In the genomic region with DNA sequence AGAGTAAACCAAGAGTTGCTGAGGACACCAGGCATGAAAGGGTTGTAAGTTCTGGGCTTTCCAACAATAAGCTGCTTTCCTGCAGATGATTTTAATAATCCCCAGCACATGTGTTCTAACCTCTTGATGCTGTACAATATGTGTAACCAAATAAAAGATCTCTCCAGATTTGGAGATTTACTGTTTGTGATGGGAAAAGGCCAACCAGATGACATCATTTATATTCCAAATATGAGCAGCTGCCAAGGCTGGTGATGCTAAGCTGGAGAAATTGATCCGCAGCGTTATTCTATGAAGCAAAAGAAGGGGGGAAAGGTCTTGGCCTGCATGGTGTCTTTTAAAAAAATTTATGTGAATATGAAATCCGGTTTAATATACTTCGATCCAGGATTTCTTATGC, we compare ENCODE assay signal across 23 mouse cellular contexts.
A peak's percentile ranks its signal among the peaks of the same experiment; 100 is the strongest.
DNase-seq lines count a peak whose midpoint lies in the region; ATAC-seq and TF ChIP-seq lines count a peak whose summit lies in the region.
"Had no signal": no experiment of that assay in that cellular context is flagged by ENCODE, and none has a peak within 500 bp of the region (broad histone marks: within the 10 kb centered on the region; RNA-seq: fewer than 3 reads in every experiment).

No protein-coding gene starts in this region.

- H3K27me3 ChIP-seq in embryonic facial prominence, embryonic 14.5 days (replicated peaks; ENCODE audit: control insufficient read depth, insufficient read depth, low read length), result no peaks in the 10 kb centered on the region
- no peaks in the 10 kb centered on the region for H3K27me3 ChIP-seq in embryonic facial prominence, embryonic 10.5 days (replicated peaks; ENCODE audit: low read depth, poor library complexity, severe bottlenecking)
- no peaks in the 10 kb centered on the region for H3K27me3 ChIP-seq in liver, adult 2 months (ENCODE audit: control insufficient read depth, insufficient read depth, low read length)
- no peaks in the 10 kb centered on the region for H3K27me3 ChIP-seq in limb, embryonic 15.5 days
- no peaks in the 10 kb centered on the region for H3K27me3 ChIP-seq in hindbrain, embryonic 12.5 days
- H3K27me3 ChIP-seq: embryonic facial prominence, embryonic 12.5 days; forebrain, embryonic 12.5 days; forebrain, embryonic 15.5 days; hindbrain, embryonic 13.5 days; intestine, embryonic 15.5 days had no signal

- no peak overlapping the region for H3K27ac ChIP-seq in embryonic facial prominence, embryonic 14.5 days (replicated peaks; ENCODE audit: low read depth, low read length)
- H3K27ac ChIP-seq in embryonic facial prominence, embryonic 10.5 days (replicated peaks), result no peak overlapping the region
- H3K27ac ChIP-seq in liver, adult 2 months (replicated peaks; ENCODE audit: insufficient read depth, low read depth, low read length), result no peak overlapping the region
- H3K27ac ChIP-seq in limb, embryonic 15.5 days, result 0 out of 2 replicates have a peak overlapping the region, but pooled peaks have one; percentile 43
- H3K27ac ChIP-seq in hindbrain, embryonic 12.5 days, result no peak overlapping the region
- H3K27ac ChIP-seq: embryonic facial prominence, embryonic 12.5 days; forebrain, embryonic 12.5 days; forebrain, embryonic 15.5 days; heart, adult 2 months; hindbrain, embryonic 13.5 days; intestine, embryonic 15.5 days had no signal

- H3K4me2 ChIP-seq in embryonic facial prominence, embryonic 14.5 days (ENCODE audit: low read depth, low read length), result no peak overlapping the region
- H3K4me2 ChIP-seq in limb, embryonic 15.5 days, result no peak overlapping the region
- no peak overlapping the region for H3K4me2 ChIP-seq in hindbrain, embryonic 12.5 days (replicated peaks)
- H3K4me2 ChIP-seq: embryonic facial prominence, embryonic 12.5 days; forebrain, embryonic 12.5 days; forebrain, embryonic 15.5 days; heart, embryonic 11.5 days; hindbrain, embryonic 13.5 days; intestine, embryonic 15.5 days had no signal

- no peaks in the 10 kb centered on the region for H3K9me3 ChIP-seq in embryonic facial prominence, embryonic 14.5 days (ENCODE audit: control insufficient read depth, low read length)
- no peaks in the 10 kb centered on the region for H3K9me3 ChIP-seq in embryonic facial prominence, embryonic 10.5 days
- no peaks in the 10 kb centered on the region for H3K9me3 ChIP-seq in limb, embryonic 15.5 days
- H3K9me3 ChIP-seq in hindbrain, embryonic 12.5 days (replicated peaks), result no peaks in the 10 kb centered on the region
- H3K9me3 ChIP-seq: embryonic facial prominence, embryonic 12.5 days; forebrain, embryonic 12.5 days; forebrain, embryonic 15.5 days; hindbrain, embryonic 13.5 days; intestine, embryonic 15.5 days had no signal

- TF ChIP-seq CTCF in liver, adult 2 months (IDR thresholded peaks at IDR 0.05; ENCODE audit: low read depth, low read length), result no peak

- ATAC-seq in embryonic facial prominence, embryonic 14.5 days (ENCODE audit: low read depth), result no peak; the same call in 1 of the 2 replicates
- no peak for ATAC-seq in limb, embryonic 15.5 days (ENCODE audit: insufficient number of reproducible peaks, low FRiP score, low TSS enrichment, low read depth)
- no peak for ATAC-seq in hindbrain, embryonic 12.5 days (ENCODE audit: low FRiP score)
- ATAC-seq: forebrain, embryonic 15.5 days; hindbrain, embryonic 16.5 days; intestine, embryonic 15.5 days had no signal

- peak; percentile 77 for DNase-seq in embryonic facial prominence, embryonic 14.5 days (ENCODE audit: low spot score)
- DNase-seq in embryonic facial prominence, embryonic 10.5 days (ENCODE audit: low spot score), result no peak
- DNase-seq in liver, adult 2 months (ENCODE audit: extremely low read depth, low read depth, low spot score), result peak; percentile 53
- DNase-seq in liver, result no peak
- DNase-seq: adrenal gland, adult 8-10 months; adrenal gland, postnatal 36 days; B cell, adult 2 months; cerebellum, adult 18-20 months; cerebellum, adult 9-10 months; cerebellum, postnatal 14 days; gastrocnemius, postnatal 25 days; heart, adult 2 months had no signal

- no peak overlapping the region for H3K9ac ChIP-seq in embryonic facial prominence, embryonic 14.5 days (ENCODE audit: low read depth, low read length)
- H3K9ac ChIP-seq in liver, adult 2 months (ENCODE audit: low read depth, low read length), result no peak overlapping the region
- no peak overlapping the region for H3K9ac ChIP-seq in limb, embryonic 15.5 days
- no peak overlapping the region for H3K9ac ChIP-seq in hindbrain, embryonic 12.5 days
- H3K9ac ChIP-seq: embryonic facial prominence, embryonic 12.5 days; forebrain, embryonic 12.5 days; forebrain, embryonic 15.5 days; hindbrain, embryonic 13.5 days; intestine, embryonic 15.5 days had no signal

- WGBS in embryonic facial prominence, embryonic 14.5 days, result 60% methylated on average over 4 of the region's 4 CpGs
- WGBS in embryonic facial prominence, embryonic 10.5 days, result 93% methylated on average over 4 of the region's 4 CpGs
- WGBS in liver, adult 2 months, result 38% methylated on average over 4 of the region's 4 CpGs
- 43% methylated on average over 4 of the region's 4 CpGs for WGBS in limb, embryonic 15.5 days
- 94% methylated on average over 4 of the region's 4 CpGs for WGBS in hindbrain, embryonic 12.5 days

- H3K4me1 ChIP-seq in embryonic facial prominence, embryonic 14.5 days (ENCODE audit: control insufficient read depth, insufficient read depth, low read length), result peaks cover 11% of the 10 kb centered on the region; the same call in 1 of the 2 replicates
- H3K4me1 ChIP-seq in embryonic facial prominence, embryonic 10.5 days, result peaks cover 11% of the 10 kb centered on the region; the same call in 1 of the 2 replicates
- H3K4me1 ChIP-seq in liver, adult 2 months (ENCODE audit: control insufficient read depth, insufficient read depth, low read length), result peaks cover 8% of the 10 kb centered on the region
- H3K4me1 ChIP-seq in limb, embryonic 15.5 days, result peaks cover 6% of the 10 kb centered on the region; the same call in 1 of the 2 replicates
- H3K4me1 ChIP-seq in hindbrain, embryonic 12.5 days, result no peaks in the 10 kb centered on the region
- H3K4me1 ChIP-seq: embryonic facial prominence, embryonic 12.5 days; forebrain, embryonic 12.5 days; forebrain, embryonic 15.5 days; hindbrain, embryonic 13.5 days; intestine, embryonic 15.5 days had no signal

- H3K79me2 ChIP-seq in liver, adult 2 months (ENCODE audit: control insufficient read depth, insufficient read depth, low read length), result no peaks in the 10 kb centered on the region

- TF ChIP-seq POLR2A in liver, adult 2 months (IDR thresholded peaks at IDR 0.05; ENCODE audit: extremely low read depth, insufficient read depth, low read length), result no peak

- no peaks in the 10 kb centered on the region for H3K36me3 ChIP-seq in embryonic facial prominence, embryonic 14.5 days (ENCODE audit: control insufficient read depth, insufficient read depth, low read length)
- H3K36me3 ChIP-seq in embryonic facial prominence, embryonic 10.5 days (replicated peaks), result no peaks in the 10 kb centered on the region
- no peaks in the 10 kb centered on the region for H3K36me3 ChIP-seq in liver, adult 2 months (ENCODE audit: control insufficient read depth, insufficient read depth, low read length)
- H3K36me3 ChIP-seq in limb, embryonic 15.5 days, result no peaks in the 10 kb centered on the region
- no peaks in the 10 kb centered on the region for H3K36me3 ChIP-seq in hindbrain, embryonic 12.5 days
- H3K36me3 ChIP-seq: embryonic facial prominence, embryonic 12.5 days; forebrain, embryonic 12.5 days; forebrain, embryonic 15.5 days; G1E; hindbrain, embryonic 13.5 days; intestine, embryonic 15.5 days had no signal

- H3K4me3 ChIP-seq in embryonic facial prominence, embryonic 14.5 days (ENCODE audit: low read depth, low read length), result no peak overlapping the region
- no peak overlapping the region for H3K4me3 ChIP-seq in embryonic facial prominence, embryonic 10.5 days
- H3K4me3 ChIP-seq in liver, adult 2 months (ENCODE audit: insufficient read depth, low read depth, low read length), result no peak overlapping the region
- no peak overlapping the region for H3K4me3 ChIP-seq in limb, embryonic 15.5 days
- no peak overlapping the region for H3K4me3 ChIP-seq in hindbrain, embryonic 12.5 days
- H3K4me3 ChIP-seq: embryonic facial prominence, embryonic 12.5 days; erythroblast, embryonic 14.5 days; forebrain, embryonic 12.5 days; forebrain, embryonic 15.5 days; heart, adult 2 months; hindbrain, embryonic 13.5 days; intestine, embryonic 15.5 days had no signal

Comparison
In these comparisons a context has a peak if more than half of its experiments do, and no peak if none do; other contexts are left out.
1. DNase-seq: peak in embryonic facial prominence, embryonic 14.5 days (single experiment) and liver, adult 2 months (single experiment); none in embryonic facial prominence, embryonic 10.5 days (single experiment) and liver (single experiment).